Mouse (Mus musculus) midbrain, embryonic 13.5 days (tissue): ENCODE results near the gene Apbb2. TPM values are rescaled to one million over a fixed set of nuclear protein-coding genes. Genes with fewer than 3 reads are reported as not detected.

ENCODE experiments used
- ATAC-seq: fragments of 200-750 bp; cut with Nextera tagmentation; 2 replicates; pipeline ENCODE4 v1.8.0; 2017; ENCODE audit warnings: mild to moderate bottlenecking, moderate TSS enrichment, moderate library complexity
- H3K27ac ChIP-seq: fragments of 300-500 bp; sonication (generic); 2 replicates; pipeline ENCODE4 v1.5.1; 2015; ENCODE audit warnings: inconsistent platforms, mild to moderate bottlenecking, moderate library complexity
- H3K27me3 ChIP-seq: fragments of 300-500 bp; sonication (generic); 2 replicates; pipeline ENCODE4 v1.6.1; 2015; ENCODE audit warnings: mild to moderate bottlenecking, inconsistent platforms
- H3K36me3 ChIP-seq: fragments of 300-500 bp; sonication (generic); 2 replicates; pipeline ENCODE4 v1.6.1; 2015; ENCODE audit warnings: mild to moderate bottlenecking, inconsistent platforms
- H3K4me1 ChIP-seq: fragments of 300-500 bp; sonication (generic); replicated peaks from 2 replicates; pipeline ENCODE4 v1.6.1; 2015; ENCODE audit warnings: inconsistent platforms
- H3K4me2 ChIP-seq: fragments of 300-500 bp; sonication (generic); replicated peaks from 2 replicates; pipeline ENCODE4 v1.6.1; 2015; ENCODE audit warnings: moderate library complexity, mild to moderate bottlenecking, inconsistent platforms
- H3K4me3 ChIP-seq: fragments of 300-500 bp; sonication (generic); replicated peaks from 2 replicates; pipeline ENCODE4 v1.5.1; 2015; ENCODE audit warnings: mild to moderate bottlenecking, inconsistent platforms
- H3K9ac ChIP-seq: fragments of 300-500 bp; sonication (generic); replicated peaks from 2 replicates; pipeline ENCODE4 v1.6.1; 2015; ENCODE audit warnings: mild to moderate bottlenecking, inconsistent platforms
- H3K9me3 ChIP-seq: fragments of 300-500 bp; sonication (generic); 2 replicates; pipeline ENCODE4 v1.6.1; 2016; ENCODE audit warnings: mild to moderate bottlenecking, inconsistent platforms
- WGBS: fragments of 180-500 bp; shearing (Covaris S2); methylation state at CpG from one replicate; pipeline ENCODE4 v1.1.7; 2015; 5-methylcytosine and 5-hydroxymethylcytosine counted together
- polyA plus RNA-seq: library from polyadenylated mRNA; unstranded; fragments of >200 nt; fragmentation: Nextera tagmentation; extraction: Ambion mirVana; gene quantifications from 2 replicates; pipeline ENCODE4 v1.2.1, GENCODE M21; 2015

The Apbb2 gene
- polyA plus RNA-seq, 1 experiment from 2014 or later: 93.4 TPM

DNA sequence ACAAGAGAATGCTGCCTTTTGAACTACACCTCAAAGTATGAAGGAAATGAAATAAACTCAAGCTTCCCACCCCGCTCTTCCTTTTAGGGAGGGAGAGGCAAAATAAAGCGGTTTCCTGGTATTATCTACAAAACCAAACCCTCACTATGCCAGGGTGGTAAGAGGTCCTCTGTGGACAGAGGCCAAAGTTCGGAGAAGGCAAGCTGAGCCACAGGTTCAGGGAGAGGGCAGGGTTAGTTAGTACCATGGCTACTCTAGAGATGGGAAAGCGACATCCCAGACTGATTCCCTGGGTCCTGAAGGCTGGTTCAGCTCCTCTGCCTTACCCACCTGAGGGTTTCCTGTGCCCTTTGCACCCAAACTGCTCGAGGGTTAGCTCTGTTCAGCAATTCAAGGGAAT lies 159.7 kb downstream of the Apbb2 start:
- WGBS: 82% methylated on average over 5 of the region's 5 CpGs
- H3K9ac ChIP-seq: no peak overlapping the region
- ATAC-seq: no peak
- H3K27ac ChIP-seq: no peak overlapping the region
- no peaks in the 10 kb centered on the region for H3K27me3 ChIP-seq
- H3K4me3 ChIP-seq: no peak overlapping the region
- no peak overlapping the region for H3K4me2 ChIP-seq
- H3K36me3 ChIP-seq: 0 out of 2 replicates have a peak, but pooled peaks cover 10% of the 10 kb centered on the region
- no peaks in the 10 kb centered on the region for H3K9me3 ChIP-seq
- no peaks in the 10 kb centered on the region for H3K4me1 ChIP-seq

GRCm38 (mm10) chr5:66455271-66455670 lies 163.3 kb downstream of the Apbb2 start:
- H3K27ac ChIP-seq: no peak overlapping the region
- ATAC-seq: no peak
- no peaks in the 10 kb centered on the region for H3K9me3 ChIP-seq
- no peak overlapping the region for H3K4me2 ChIP-seq
- H3K4me3 ChIP-seq: no peak overlapping the region
- no peak overlapping the region for H3K9ac ChIP-seq
- H3K27me3 ChIP-seq: no peaks in the 10 kb centered on the region
- peaks cover 18% of the 10 kb centered on the region for H3K36me3 ChIP-seq
- no peaks in the 10 kb centered on the region for H3K4me1 ChIP-seq
- WGBS: 94% methylated on average over 5 of the region's 5 CpGs

- H3K27ac ChIP-seq: no peak overlapping the region
- H3K36me3 ChIP-seq: peaks cover 19% of the 10 kb centered on the region
- H3K4me1 ChIP-seq: no peaks in the 10 kb centered on the region
- no peak overlapping the region for H3K4me2 ChIP-seq
- ATAC-seq: no peak
- H3K9me3 ChIP-seq: no peaks in the 10 kb centered on the region
- no peaks in the 10 kb centered on the region for H3K27me3 ChIP-seq
- H3K4me3 ChIP-seq: no peak overlapping the region
- H3K9ac ChIP-seq: no peak overlapping the region
- 96% methylated on average over 4 of the region's 4 CpGs for WGBS
Observed at GRCm38 (mm10) chr5:66454826-66455225, 163.8 kb downstream of the Apbb2 start.

DNA sequence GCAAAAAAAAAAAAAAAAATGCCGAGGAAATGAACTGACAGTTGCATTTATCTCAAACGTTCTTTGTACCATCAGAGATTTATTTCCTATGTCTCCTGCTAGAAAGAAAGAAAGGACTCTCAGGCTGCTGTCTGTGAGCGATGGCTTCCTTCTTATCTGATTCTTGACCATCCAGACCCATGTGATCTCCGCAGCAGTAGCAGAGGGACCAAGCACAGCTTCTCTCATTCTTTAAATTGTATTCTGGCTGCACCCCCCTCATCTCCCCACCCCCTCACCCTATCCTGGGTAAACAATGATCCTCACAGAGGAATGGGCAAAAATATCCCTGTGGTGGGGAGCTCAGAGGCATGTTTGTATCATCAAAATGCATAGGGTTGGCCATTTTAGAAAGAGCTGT lies 165.5 kb downstream of the Apbb2 start:
- H3K27ac ChIP-seq: no peak overlapping the region
- no peaks in the 10 kb centered on the region for H3K4me1 ChIP-seq
- no peaks in the 10 kb centered on the region for H3K27me3 ChIP-seq
- H3K4me2 ChIP-seq: no peak overlapping the region
- H3K9me3 ChIP-seq: no peaks in the 10 kb centered on the region
- ATAC-seq: no peak
- H3K36me3 ChIP-seq: peaks cover 25% of the 10 kb centered on the region
- no peak overlapping the region for H3K4me3 ChIP-seq
- H3K9ac ChIP-seq: no peak overlapping the region
- WGBS: 71% methylated on average over 4 of the region's 4 CpGs

- Histone ChIP-seq H3K4me2 (no peak overlapping the region), H3K27me3 (no peaks in the 10 kb centered on the region), H3K9ac (no peak overlapping the region), H3K4me1 (no peaks in the 10 kb centered on the region), H3K4me3 (no peak overlapping the region), H3K36me3 (peaks cover 25% of the 10 kb centered on the region), H3K9me3 (no peaks in the 10 kb centered on the region), H3K27ac (no peak overlapping the region)
- 94% methylated on average over 5 of the region's 5 CpGs for WGBS
- no peak for ATAC-seq
Observed at GRCm38 (mm10) chr5:66451561-66451960, 167.0 kb downstream of the Apbb2 start.

- no peak for ATAC-seq
- WGBS: 97% methylated on average over 7 of the region's 7 CpGs
- Histone ChIP-seq H3K27me3 (no peaks in the 10 kb centered on the region), H3K27ac (no peak overlapping the region), H3K9me3 (no peaks in the 10 kb centered on the region), H3K9ac (no peak overlapping the region), H3K4me1 (0 out of 2 replicates have a peak, but pooled peaks cover 7% of the 10 kb centered on the region), H3K4me3 (no peak overlapping the region), H3K36me3 (peaks cover 12% of the 10 kb centered on the region; the same call in 1 of the 2 replicates), H3K4me2 (no peak overlapping the region)
Observed at GRCm38 (mm10) chr5:66445497-66445896, 173.1 kb downstream of the Apbb2 start.

DNA sequence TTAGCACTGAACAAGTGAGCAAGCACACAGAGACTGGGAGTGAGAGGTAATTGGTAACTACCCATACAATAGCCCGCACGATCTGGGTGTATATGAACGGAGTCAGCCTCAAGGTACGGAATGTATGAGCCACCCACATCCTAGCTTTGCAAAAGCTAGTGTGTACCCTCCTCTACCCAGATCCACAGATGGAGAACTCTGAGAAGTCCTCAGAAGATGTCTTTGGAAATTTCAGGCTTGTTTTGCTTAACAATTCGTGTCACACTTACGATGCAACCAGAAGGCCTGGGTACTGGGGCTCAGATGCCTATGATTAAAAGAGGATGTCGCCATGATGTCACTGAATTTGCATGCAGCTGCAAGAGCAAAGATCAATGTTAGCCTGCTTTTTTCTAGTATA lies 176.3 kb downstream of the Apbb2 start:
- WGBS: 80% methylated on average over 7 of the region's 7 CpGs
- no peak overlapping the region for H3K4me3 ChIP-seq
- no peak for ATAC-seq

GRCm38 (mm10) chr5:66436791-66437246 lies 181.8 kb downstream of the Apbb2 start:
- 91% methylated on average over 2 of the region's 2 CpGs for WGBS

More for the DNA sequence above, 176.3 kb downstream of the Apbb2 start:
- Histone ChIP-seq H3K4me1 (0 out of 2 replicates have a peak, but pooled peaks cover 7% of the 10 kb centered on the region), H3K4me2 (no peak overlapping the region), H3K9me3 (no peaks in the 10 kb centered on the region), H3K36me3 (no peaks in the 10 kb centered on the region), H3K9ac (no peak overlapping the region), H3K27me3 (no peaks in the 10 kb centered on the region), H3K27ac (no peak overlapping the region)

DNA sequence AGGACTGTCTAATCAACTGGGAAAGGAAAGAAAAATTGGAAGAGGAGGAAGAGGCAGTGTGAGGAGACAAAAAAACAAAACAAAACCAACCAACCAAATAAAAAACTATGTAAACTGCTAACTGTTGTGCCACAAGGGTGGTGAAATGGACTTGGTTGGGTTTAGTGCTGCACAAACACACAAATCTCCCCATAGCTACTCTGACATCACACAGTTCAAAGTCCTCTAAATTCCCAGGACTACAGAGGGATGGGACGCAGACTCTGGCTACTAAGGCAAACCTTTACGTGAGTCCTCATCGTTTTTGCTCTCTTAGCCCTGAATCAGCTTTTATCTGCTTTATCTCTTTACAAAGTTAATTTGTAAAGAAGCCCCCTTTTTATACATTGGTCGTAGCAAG lies 183.4 kb downstream of the Apbb2 start:
- no peaks in the 10 kb centered on the region for H3K36me3 ChIP-seq
- H3K4me2 ChIP-seq: no peak overlapping the region
- WGBS: 93% methylated on average over 4 of the region's 4 CpGs
- no peaks in the 10 kb centered on the region for H3K9me3 ChIP-seq
- H3K27me3 ChIP-seq: no peaks in the 10 kb centered on the region
- ATAC-seq: no peak
- H3K27ac ChIP-seq: no peak overlapping the region
- H3K4me3 ChIP-seq: no peak overlapping the region
- H3K4me1 ChIP-seq: no peaks in the 10 kb centered on the region
- H3K9ac ChIP-seq: no peak overlapping the region

More at GRCm38 (mm10) chr5:66436791-66437246, 181.8 kb downstream of the Apbb2 start:
- Histone ChIP-seq H3K9me3 (no peaks in the 10 kb centered on the region), H3K9ac (no peak overlapping the region), H3K4me2 (no peak overlapping the region), H3K36me3 (no peaks in the 10 kb centered on the region), H3K4me1 (no peaks in the 10 kb centered on the region), H3K27ac (no peak overlapping the region), H3K4me3 (no peak overlapping the region), H3K27me3 (no peaks in the 10 kb centered on the region)
- ATAC-seq: no peak

DNA sequence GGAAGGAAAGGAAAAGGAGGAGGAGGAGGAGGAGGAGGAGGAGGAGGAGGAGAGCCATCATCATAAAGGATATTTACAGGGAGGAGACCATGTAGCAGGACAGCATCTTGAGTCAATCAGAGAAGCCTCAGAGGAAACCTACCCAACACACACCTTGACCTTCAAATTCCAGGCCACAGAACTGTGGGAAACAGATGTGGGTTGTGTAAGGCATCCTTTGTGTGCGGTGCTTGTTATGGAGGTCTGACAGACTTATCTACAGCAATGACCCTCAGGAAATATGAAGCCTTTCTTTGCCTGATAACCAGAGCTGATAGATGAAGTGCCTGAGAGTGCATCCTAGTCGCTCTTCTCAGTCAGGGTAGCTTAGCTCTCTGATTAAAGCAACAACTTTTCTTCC lies 189.5 kb downstream of the Apbb2 start:
- 98% methylated on average over 2 of the region's 2 CpGs for WGBS

GRCm38 (mm10) chr5:66428071-66428470 lies 190.5 kb downstream of the Apbb2 start:
- ATAC-seq: no peak
- Histone ChIP-seq H3K4me3 (no peak overlapping the region), H3K27ac (no peak overlapping the region), H3K9ac (no peak overlapping the region), H3K4me2 (no peak overlapping the region), H3K27me3 (no peaks in the 10 kb centered on the region), H3K4me1 (peaks cover 11% of the 10 kb centered on the region; the same call in 1 of the 2 replicates), H3K9me3 (no peaks in the 10 kb centered on the region), H3K36me3 (no peaks in the 10 kb centered on the region)

More for the DNA sequence above, 189.5 kb downstream of the Apbb2 start:
- H3K4me3 ChIP-seq: no peak overlapping the region
- ATAC-seq: no peak
- no peak overlapping the region for H3K9ac ChIP-seq
- no peaks in the 10 kb centered on the region for H3K9me3 ChIP-seq
- H3K27me3 ChIP-seq: no peaks in the 10 kb centered on the region
- H3K27ac ChIP-seq: no peak overlapping the region
- H3K4me2 ChIP-seq: no peak overlapping the region
- peaks cover 11% of the 10 kb centered on the region; the same call in 1 of the 2 replicates for H3K4me1 ChIP-seq
- no peaks in the 10 kb centered on the region for H3K36me3 ChIP-seq

DNA sequence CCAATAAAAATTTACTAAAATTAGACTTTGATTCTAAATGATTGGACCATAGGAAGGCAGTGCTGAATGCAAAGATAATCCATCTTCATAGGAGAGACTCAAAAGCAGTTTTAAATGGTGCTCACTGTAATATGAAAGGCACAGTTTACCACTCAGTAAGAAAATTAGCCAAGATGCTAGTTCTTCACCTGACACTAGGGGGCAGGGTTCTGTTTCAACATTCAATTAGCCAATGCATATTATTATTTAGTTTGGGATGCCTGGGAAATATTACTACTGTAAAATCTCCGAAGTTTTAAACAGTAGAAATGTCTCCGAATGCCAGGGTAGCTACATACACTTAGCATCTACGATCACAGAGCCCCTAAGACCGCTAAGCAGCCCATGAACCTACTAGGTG lies 194.7 kb downstream of the Apbb2 start:
- Histone ChIP-seq H3K4me2 (no peak overlapping the region), H3K9ac (no peak overlapping the region), H3K4me1 (peaks cover 8% of the 10 kb centered on the region; the same call in 1 of the 2 replicates), H3K27ac (no peak overlapping the region), H3K4me3 (no peak overlapping the region), H3K9me3 (no peaks in the 10 kb centered on the region), H3K36me3 (no peaks in the 10 kb centered on the region), H3K27me3 (no peaks in the 10 kb centered on the region)
- 77% methylated on average over 4 of the region's 4 CpGs for WGBS
- ATAC-seq: no peak

DNA sequence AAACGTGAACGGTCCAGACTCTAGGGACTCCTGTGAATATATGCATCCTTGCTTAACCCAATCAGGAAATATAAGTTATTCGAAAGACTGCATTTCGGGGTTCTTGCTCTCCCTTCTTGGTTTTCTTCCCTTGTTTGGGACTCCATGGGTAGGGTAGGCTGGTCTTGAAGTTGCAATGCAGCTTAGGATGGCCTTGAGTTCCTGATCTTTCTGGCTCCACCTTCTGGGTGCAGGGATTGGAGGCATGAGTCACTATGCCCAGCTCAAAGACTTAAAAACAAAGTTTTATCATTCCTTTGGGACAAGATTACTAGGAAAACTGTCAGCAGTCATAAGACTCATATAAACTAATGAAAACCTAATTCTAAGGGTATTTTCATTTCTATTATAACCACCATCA lies 195.1 kb downstream of the Apbb2 start:
- Histone ChIP-seq H3K4me3 (no peak overlapping the region), H3K27me3 (no peaks in the 10 kb centered on the region), H3K9me3 (no peaks in the 10 kb centered on the region), H3K27ac (no peak overlapping the region), H3K36me3 (no peaks in the 10 kb centered on the region), H3K9ac (no peak overlapping the region), H3K4me1 (peaks cover 8% of the 10 kb centered on the region; the same call in 1 of the 2 replicates), H3K4me2 (no peak overlapping the region)
- no peak for ATAC-seq
- 87% methylated on average over 4 of the region's 4 CpGs for WGBS
